Mouse (Mus musculus) 3T3-L1 (cell line): Measurements from ENCODE around the gene Rfc4.

Experiments used
- DNase-seq: peaks from one replicate; pipeline ENCODE4 v3.0.0-alpha.2; 2015; ENCODE audit warnings: low read depth, low spot score

Gene Rfc4

GRCm38 (mm10) chr16:23135421-23136149 lies 8.0 kb upstream of the Rfc4 start:
- peak; percentile 83 for DNase-seq

GRCm38 (mm10) chr16:23132336-23132735 lies 4.8 kb upstream of the Rfc4 start:
- peak; percentile 73 for DNase-seq

- DNase-seq: no peak
These were observed 2.8 kb upstream of the Rfc4 start for GRCm38 (mm10) chr16:23130303-23130702.

GRCm38 (mm10) chr16:23127311-23127672 lies 245 bp downstream of the Rfc4 start:
- no peak for DNase-seq

GRCm38 (mm10) chr16:23124398-23124797 lies 3.1 kb downstream of the Rfc4 start:
- DNase-seq: no peak

- no peak for DNase-seq
These were observed 4.4 kb downstream of the Rfc4 start for GRCm38 (mm10) chr16:23123104-23123503.

GRCm38 (mm10) chr16:23122446-23122845 lies 5.1 kb downstream of the Rfc4 start:
- no peak for DNase-seq

- DNase-seq: no peak
These were observed 10.4 kb downstream of the Rfc4 start for GRCm38 (mm10) chr16:23117173-23117572.

- no peak for DNase-seq
These were observed 12.1 kb downstream of the Rfc4 start for GRCm38 (mm10) chr16:23115486-23115885.

GRCm38 (mm10) chr16:23114339-23115171 lies 13.0 kb downstream of the Rfc4 start:
- peak; percentile 85 for DNase-seq

- DNase-seq: no peak
These were observed 13.6 kb downstream of the Rfc4 start for GRCm38 (mm10) chr16:23113903-23114302.

- DNase-seq: peak; percentile 33
These were observed 14.6 kb downstream of the Rfc4 start for GRCm38 (mm10) chr16:23112861-23113435.

- DNase-seq: no peak
These were observed 15.2 kb downstream of the Rfc4 start for GRCm38 (mm10) chr16:23112348-23112747.

- DNase-seq: peak; percentile 37
These were observed 17.9 kb downstream of the Rfc4 start for GRCm38 (mm10) chr16:23109350-23110280.

GRCm38 (mm10) chr16:23108943-23109342 lies 18.6 kb downstream of the Rfc4 start:
- peak; percentile 34 for DNase-seq

GRCm38 (mm10) chr16:23107946-23108759 lies 19.4 kb downstream of the Rfc4 start:
- DNase-seq: peak; percentile 81

- peak; percentile 93 for DNase-seq
These were observed 20.1 kb downstream of the Rfc4 start, which contains the start of gene Eif4a2 for GRCm38 (mm10) chr16:23107231-23107942. Gene Eif4a2, plus strand, starts transcription at chr16:23107444.

- peak; percentile 22 for DNase-seq
These were observed 21.4 kb downstream of the Rfc4 start for GRCm38 (mm10) chr16:23106121-23106520.

- DNase-seq: no peak
These were observed 23.7 kb downstream of the Rfc4 start for GRCm38 (mm10) chr16:23103841-23104240.
